Mouse (Mus musculus): Measurements from ENCODE around the gene Col24a1. TPM values are rescaled to one million over a fixed set of nuclear protein-coding genes. Genes with fewer than 3 reads are reported as not detected.

The Col24a1 gene
- polyA plus RNA-seq, 1 experiment from 2014 or later, result 0.85 TPM

DNA sequence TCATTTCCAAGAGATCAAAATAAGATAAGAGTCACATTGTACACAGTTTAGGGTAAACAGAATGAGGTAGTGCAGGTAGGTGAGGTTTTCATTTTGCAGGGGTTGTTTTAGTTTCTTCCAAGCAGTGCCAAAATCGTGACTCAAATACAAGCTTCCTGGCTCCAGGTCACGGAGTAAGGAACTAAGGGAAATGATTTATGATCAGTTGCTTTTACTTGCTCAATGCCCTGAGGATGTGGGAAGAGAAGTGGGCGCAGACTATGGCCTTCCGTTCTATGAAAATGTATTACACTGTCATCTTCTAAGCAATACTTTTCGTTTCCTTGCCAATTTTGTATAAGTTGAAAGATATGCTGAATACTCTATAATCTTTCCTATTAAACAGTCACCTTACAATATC is 13.0 kb downstream of the Col24a1 start:
- 0 out of 2 replicates have a peak, but pooled peaks cover under 1% of the 10 kb centered on the region for H3K4me1 ChIP-seq
- no peak overlapping the region for H3K9ac ChIP-seq
- no peak overlapping the region for H3K27ac ChIP-seq
- H3K9me3 ChIP-seq (replicated peaks), result no peaks in the 10 kb centered on the region
- no peaks in the 10 kb centered on the region for H3K36me3 ChIP-seq
- no peak overlapping the region for H3K4me2 ChIP-seq (replicated peaks)
- ATAC-seq (ENCODE audit: low FRiP score), result no peak
- no peak overlapping the region for H3K4me3 ChIP-seq
- H3K27me3 ChIP-seq, result no peaks in the 10 kb centered on the region
- WGBS, result 90% methylated on average over 5 of the region's 5 CpGs

DNA sequence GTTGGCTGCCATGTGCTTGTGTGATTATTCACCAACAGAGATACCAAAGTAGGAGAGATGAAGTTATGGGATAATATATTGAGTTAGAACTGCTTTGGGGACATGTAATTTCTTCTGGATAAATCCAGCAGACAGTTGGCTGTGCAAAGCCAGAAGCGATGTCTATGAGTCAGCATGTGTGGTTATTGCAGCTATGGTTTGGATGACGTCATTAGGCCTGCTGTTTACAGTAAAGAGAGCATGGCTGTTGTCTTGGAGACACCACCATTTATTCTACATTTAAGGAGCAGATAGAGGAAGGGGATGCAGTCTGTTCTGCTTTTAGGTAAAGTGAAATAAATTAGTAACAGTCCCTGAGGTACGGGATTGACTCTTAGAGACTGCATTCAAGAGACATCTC is 14.9 kb downstream of the Col24a1 start:
- Histone ChIP-seq H3K4me3 (no peak overlapping the region), H3K27me3 (no peaks in the 10 kb centered on the region), H3K27ac (no peak overlapping the region), H3K9ac (no peak overlapping the region), H3K9me3 (replicated peaks) (no peaks in the 10 kb centered on the region), H3K4me1 (no peaks in the 10 kb centered on the region), H3K4me2 (replicated peaks) (no peak overlapping the region), H3K36me3 (no peaks in the 10 kb centered on the region)
- ATAC-seq (ENCODE audit: low FRiP score), result no peak
- WGBS, result 89% methylated on average over 3 of the region's 3 CpGs

DNA sequence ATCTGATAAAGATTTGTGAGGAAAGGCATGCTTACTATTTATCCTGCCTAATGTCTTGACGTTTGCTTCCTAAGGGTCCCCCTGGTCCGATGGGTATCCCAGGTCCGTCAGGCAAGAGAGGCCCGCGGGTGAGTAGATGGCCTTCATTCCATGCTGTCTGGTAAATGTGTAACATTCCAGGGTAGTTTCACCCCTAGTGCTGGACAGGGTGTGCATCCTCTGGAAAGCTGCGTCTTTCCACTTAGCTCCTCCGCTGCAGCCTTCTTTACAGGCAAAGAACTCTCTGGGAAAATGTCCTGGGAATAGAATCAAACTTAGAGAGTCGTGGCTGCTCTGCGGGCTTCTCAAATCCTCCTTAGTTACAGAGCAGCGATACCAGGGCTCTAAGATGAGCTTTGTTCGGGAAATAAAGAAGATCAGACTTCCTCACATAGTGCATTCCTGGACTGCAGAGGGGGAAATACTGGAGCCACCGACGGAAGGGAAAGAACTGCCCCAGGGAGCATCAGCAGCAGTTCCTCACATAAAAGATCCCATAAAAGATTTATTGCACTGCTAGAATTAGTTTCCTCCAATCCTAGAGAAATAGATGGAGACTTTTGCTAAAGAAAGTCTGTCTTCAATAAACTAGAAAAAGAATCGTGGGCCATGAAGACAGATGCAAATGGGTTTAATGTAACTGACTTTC is 28.5 kb downstream of the Col24a1 start:
- WGBS, result 78% methylated on average over 14 of the region's 14 CpGs
- H3K9ac ChIP-seq, result no peak overlapping the region
- no peaks in the 10 kb centered on the region for H3K4me1 ChIP-seq
- H3K9me3 ChIP-seq (replicated peaks), result no peaks in the 10 kb centered on the region
- no peak overlapping the region for H3K27ac ChIP-seq
- no peak overlapping the region for H3K4me3 ChIP-seq
- no peaks in the 10 kb centered on the region for H3K27me3 ChIP-seq
- H3K36me3 ChIP-seq, result no peaks in the 10 kb centered on the region
- no peak overlapping the region for H3K4me2 ChIP-seq (replicated peaks)
- ATAC-seq (ENCODE audit: low FRiP score), result no peak

DNA sequence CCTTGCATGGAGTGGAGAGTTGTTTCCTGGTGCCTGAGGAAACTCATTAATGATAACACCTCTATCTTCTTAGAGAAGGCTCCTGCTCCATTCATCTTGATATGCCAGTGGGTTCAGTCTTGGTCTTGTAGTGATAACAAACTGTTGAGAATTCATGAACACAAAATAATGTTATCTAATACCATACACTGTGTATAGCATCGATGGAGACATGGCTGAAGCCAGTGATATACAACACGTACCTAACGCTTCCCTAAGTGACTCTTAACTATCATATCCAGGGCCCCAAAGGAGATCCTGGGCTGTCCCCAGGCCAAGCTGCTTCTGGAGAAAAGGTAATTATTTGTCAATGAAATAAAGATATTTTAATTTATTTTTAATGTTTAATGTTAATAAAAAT is 33.1 kb downstream of the Col24a1 start:
- Histone ChIP-seq H3K36me3 (no peaks in the 10 kb centered on the region), H3K4me1 (no peaks in the 10 kb centered on the region), H3K4me3 (no peak overlapping the region), H3K4me2 (replicated peaks) (no peak overlapping the region), H3K9ac (no peak overlapping the region), H3K9me3 (replicated peaks) (no peaks in the 10 kb centered on the region), H3K27ac (no peak overlapping the region), H3K27me3 (no peaks in the 10 kb centered on the region)
- ATAC-seq (ENCODE audit: low FRiP score), result no peak
- WGBS, result 94% methylated on average over 3 of the region's 3 CpGs

DNA sequence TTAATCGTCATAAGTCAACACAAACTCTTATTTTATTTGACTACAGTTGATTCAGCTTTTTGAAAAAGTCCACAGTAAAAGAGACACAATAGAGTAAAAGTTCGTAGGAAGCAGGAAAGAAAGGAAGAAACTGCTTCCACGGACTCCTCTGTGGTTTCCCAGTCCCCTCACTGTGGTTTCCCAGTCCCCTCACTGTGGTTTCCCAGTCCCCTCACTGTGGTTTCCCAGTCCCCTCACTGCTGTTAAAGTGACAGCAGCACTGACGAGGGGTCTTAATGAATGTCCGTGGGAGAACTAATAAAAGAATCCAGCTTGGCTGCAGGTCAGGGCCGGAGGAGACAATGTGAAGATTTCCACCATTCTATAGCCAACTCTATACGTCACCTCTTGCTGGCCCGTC is 39.4 kb downstream of the Col24a1 start:
- no peaks in the 10 kb centered on the region for H3K9me3 ChIP-seq (replicated peaks)

DNA sequence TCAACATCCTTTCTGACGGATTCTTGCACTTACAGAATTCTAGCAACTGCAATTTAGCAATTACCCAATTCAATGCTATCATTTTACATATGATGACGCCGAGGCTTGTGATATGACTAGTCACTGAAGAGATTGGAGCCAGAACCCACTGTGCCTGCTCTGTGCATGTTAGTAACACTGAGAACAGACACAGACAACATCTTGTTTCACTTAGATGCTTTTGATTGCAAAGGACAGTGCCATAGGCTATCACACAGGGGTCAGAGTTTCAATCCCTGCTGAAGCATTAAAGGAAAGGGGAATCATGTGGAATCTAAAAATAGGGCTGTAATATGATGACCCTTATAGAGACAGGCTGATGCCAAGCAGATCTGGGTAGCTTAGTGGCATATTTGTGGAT is 41.8 kb downstream of the Col24a1 start:
- no peak for ATAC-seq (ENCODE audit: low FRiP score)
- Histone ChIP-seq H3K9me3 (replicated peaks) (no peaks in the 10 kb centered on the region), H3K4me3 (no peak overlapping the region), H3K4me2 (replicated peaks) (no peak overlapping the region), H3K27me3 (no peaks in the 10 kb centered on the region), H3K4me1 (no peaks in the 10 kb centered on the region), H3K9ac (no peak overlapping the region), H3K36me3 (no peaks in the 10 kb centered on the region), H3K27ac (no peak overlapping the region)
- 83% methylated on average over 3 of the region's 3 CpGs for WGBS

More for the DNA sequence above, 39.4 kb downstream of the Col24a1 start:
- H3K27me3 ChIP-seq, result no peaks in the 10 kb centered on the region
- H3K9ac ChIP-seq, result no peak overlapping the region
- H3K27ac ChIP-seq, result no peak overlapping the region
- no peak overlapping the region for H3K4me2 ChIP-seq (replicated peaks)
- no peaks in the 10 kb centered on the region for H3K36me3 ChIP-seq
- H3K4me3 ChIP-seq, result no peak overlapping the region
- ATAC-seq (ENCODE audit: low FRiP score), result no peak
- H3K4me1 ChIP-seq, result no peaks in the 10 kb centered on the region
- 65% methylated on average over 8 of the region's 8 CpGs for WGBS

DNA sequence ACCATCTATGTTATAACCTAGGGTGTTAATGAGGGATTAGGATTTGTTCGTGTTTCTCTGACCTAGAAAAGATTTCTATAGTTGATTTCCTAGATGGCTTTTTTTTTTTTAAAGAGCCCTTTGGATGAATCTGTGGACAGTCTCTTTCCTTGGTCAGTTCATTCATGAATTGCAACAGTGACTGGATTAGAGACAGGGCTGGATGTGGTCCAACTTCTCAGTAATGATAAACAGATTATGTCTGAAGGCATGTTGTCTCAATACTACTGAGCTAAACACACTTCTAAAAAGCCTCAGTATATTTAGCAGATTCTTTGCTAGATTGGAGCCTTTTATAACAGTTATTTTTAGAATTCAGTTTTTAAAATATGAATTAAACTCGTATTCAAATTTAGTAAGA is 44.9 kb downstream of the Col24a1 start:
- H3K27me3 ChIP-seq, result no peaks in the 10 kb centered on the region
- H3K9ac ChIP-seq, result no peak overlapping the region
- no peak overlapping the region for H3K4me2 ChIP-seq (replicated peaks)
- no peak overlapping the region for H3K27ac ChIP-seq
- no peaks in the 10 kb centered on the region for H3K4me1 ChIP-seq
- no peaks in the 10 kb centered on the region for H3K9me3 ChIP-seq (replicated peaks)
- 82% methylated on average over 2 of the region's 2 CpGs for WGBS
- no peak for ATAC-seq (ENCODE audit: low FRiP score)
- H3K4me3 ChIP-seq, result no peak overlapping the region
- no peaks in the 10 kb centered on the region for H3K36me3 ChIP-seq

DNA sequence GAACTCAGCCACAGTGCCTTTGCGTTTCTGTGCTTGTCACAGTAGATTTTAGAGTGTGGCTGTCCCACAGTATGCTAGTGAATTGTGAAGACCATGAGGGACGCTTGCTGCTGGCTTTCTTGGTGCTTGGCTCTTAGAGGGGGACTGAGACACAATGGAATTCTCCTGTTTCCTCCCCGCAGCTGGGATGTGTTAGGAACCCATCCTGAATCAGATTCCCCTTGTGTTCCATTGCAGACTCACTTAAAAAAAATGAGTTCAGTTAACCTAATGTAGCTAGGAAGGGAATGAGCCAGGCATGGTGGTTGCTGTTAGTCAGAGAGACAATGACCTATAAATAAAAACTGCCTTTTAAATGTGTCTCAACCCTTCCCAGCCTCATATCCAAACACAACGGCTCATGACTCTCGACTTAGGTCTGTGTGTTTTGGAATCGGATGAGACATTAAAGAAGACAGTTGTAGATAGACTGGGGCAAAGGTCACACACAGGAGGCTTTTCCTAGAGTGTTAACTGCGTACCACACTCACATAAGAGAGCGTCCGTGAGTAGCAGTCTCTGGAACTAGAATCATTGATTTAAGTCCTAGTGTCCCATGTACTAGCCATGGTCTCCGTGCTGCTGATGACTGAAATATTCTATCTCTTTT is 47.7 kb downstream of the Col24a1 start:
- Histone ChIP-seq H3K27ac (no peak overlapping the region), H3K9me3 (replicated peaks) (no peaks in the 10 kb centered on the region), H3K4me2 (replicated peaks) (no peak overlapping the region), H3K9ac (no peak overlapping the region), H3K36me3 (no peaks in the 10 kb centered on the region), H3K4me3 (no peak overlapping the region), H3K4me1 (no peaks in the 10 kb centered on the region), H3K27me3 (no peaks in the 10 kb centered on the region)
- no peak for ATAC-seq (ENCODE audit: low FRiP score)
- WGBS, result 77% methylated on average over 10 of the region's 10 CpGs

DNA sequence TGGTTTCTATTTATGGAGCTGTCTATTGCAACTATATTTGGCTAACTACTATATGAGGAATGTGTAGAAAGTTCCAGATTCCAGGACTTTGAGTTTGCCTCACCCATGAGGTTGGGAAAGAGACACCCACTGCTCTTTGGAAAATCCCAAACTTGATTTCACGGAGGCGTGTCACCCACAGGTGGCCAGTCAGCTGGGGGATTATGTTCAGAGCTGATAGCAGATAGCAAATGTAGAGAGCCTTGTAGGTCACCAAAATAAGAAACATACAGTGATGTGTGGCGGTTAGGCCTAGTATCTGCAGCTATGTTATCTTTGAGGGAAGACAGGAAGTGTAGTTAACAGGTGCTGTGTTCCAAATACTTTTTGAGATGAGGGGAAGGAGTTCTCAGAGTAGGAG is 56.4 kb downstream of the Col24a1 start:
- no peak overlapping the region for H3K4me3 ChIP-seq
- no peak overlapping the region for H3K27ac ChIP-seq
- 92% methylated on average over 3 of the region's 3 CpGs for WGBS
- no peak overlapping the region for H3K9ac ChIP-seq
- H3K36me3 ChIP-seq, result no peaks in the 10 kb centered on the region
- no peaks in the 10 kb centered on the region for H3K27me3 ChIP-seq
- H3K4me2 ChIP-seq (replicated peaks), result no peak overlapping the region
- no peak for ATAC-seq (ENCODE audit: low FRiP score)
- no peaks in the 10 kb centered on the region for H3K9me3 ChIP-seq (replicated peaks)
- H3K4me1 ChIP-seq, result no peaks in the 10 kb centered on the region

DNA sequence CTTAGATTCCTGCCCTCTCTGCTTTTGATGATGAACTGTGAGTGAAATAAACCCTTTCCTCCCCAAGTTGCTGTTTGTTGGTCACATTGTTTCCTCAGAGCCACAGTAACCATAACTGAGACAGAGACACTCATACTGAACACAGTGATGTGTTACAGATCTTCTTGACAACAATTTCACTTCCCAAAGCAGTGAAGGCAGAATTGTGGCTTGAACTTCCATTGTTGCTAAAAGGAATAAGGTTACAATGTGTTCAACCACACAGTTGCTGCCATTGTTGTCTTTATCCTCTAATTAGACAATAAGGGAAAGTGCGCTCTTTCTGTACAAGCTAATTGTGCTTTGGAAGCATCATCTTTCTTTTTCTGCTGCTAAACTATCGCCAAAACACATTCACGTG is 61.7 kb downstream of the Col24a1 start:
- Histone ChIP-seq H3K9me3 (replicated peaks) (no peaks in the 10 kb centered on the region), H3K9ac (no peak overlapping the region), H3K4me1 (no peaks in the 10 kb centered on the region), H3K27me3 (no peaks in the 10 kb centered on the region), H3K36me3 (no peaks in the 10 kb centered on the region), H3K27ac (no peak overlapping the region), H3K4me3 (no peak overlapping the region), H3K4me2 (replicated peaks) (no peak overlapping the region)
- 97% methylated on average over 3 of the region's 3 CpGs for WGBS
- ATAC-seq (ENCODE audit: low FRiP score), result no peak

DNA sequence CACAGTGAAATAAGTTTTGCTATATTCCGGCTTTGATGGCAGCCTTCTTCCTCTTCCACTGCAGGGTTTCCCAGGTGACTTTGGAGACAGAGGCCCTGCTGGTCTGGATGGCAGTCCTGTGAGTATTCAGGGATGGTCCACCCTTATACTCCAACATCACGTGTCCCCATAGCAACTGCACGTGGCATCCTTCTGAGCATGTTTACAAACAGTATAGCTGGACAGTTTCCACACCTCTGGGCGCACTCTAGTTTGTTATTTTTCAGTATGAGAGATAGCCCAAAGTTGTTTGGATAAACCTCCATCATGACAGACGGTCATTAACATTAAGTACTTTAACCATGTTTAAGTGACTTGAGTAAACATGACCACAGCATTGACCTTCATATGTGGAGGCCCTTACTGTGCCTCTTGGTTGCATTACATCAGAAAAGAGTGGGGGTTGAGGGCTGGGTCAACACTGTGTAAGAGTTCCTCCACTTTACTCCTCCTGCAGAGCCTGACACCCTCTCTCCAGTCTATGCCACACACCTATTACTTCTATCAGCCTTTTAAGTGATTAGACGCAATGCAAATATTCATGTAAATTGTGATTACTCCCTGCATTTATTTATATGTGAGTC is 64.7 kb downstream of the Col24a1 start:
- H3K9ac ChIP-seq, result no peak overlapping the region
- no peaks in the 10 kb centered on the region for H3K4me1 ChIP-seq
- no peak overlapping the region for H3K4me3 ChIP-seq
- no peaks in the 10 kb centered on the region for H3K27me3 ChIP-seq
- H3K27ac ChIP-seq, result no peak overlapping the region
- ATAC-seq (ENCODE audit: low FRiP score), result no peak
- no peaks in the 10 kb centered on the region for H3K9me3 ChIP-seq (replicated peaks)
- H3K4me2 ChIP-seq (replicated peaks), result no peak overlapping the region
- whole genome bisulfite sequencing, result 90% methylated on average over 6 of the region's 6 CpGs
- H3K36me3 ChIP-seq, result no peaks in the 10 kb centered on the region

DNA sequence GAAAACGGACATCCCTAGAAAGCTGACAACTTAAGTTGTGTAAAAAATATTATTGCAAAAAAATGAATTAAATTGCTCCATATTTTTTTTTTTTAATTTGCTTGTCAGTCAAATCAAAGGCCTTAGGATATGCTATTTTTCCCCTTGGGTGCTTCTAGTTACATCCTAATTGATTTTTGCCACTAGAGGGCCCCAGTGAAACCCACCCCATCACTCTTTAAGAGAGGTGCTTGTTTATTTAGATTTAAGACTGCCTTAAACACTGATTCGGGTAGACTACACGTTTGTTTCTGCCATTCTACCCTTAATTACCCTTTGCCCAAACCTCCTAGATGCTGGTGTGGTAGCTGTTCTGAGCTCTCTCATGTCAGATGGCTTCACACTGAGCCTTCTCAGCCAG is 73.0 kb downstream of the Col24a1 start:
- Histone ChIP-seq H3K9me3 (replicated peaks) (no peaks in the 10 kb centered on the region), H3K4me1 (no peaks in the 10 kb centered on the region), H3K9ac (no peak overlapping the region), H3K4me3 (no peak overlapping the region), H3K4me2 (replicated peaks) (no peak overlapping the region), H3K27ac (no peak overlapping the region), H3K27me3 (no peaks in the 10 kb centered on the region), H3K36me3 (no peaks in the 10 kb centered on the region)
- 46% methylated on average over 3 of the region's 3 CpGs for WGBS
- no peak for ATAC-seq (ENCODE audit: low FRiP score)

All from hindbrain, embryonic 12.5 days (tissue).